Mouse (Mus musculus) kidney, adult 9 months (tissue): Measurements from ENCODE around the gene Pdik1l.
A peak's percentile ranks its signal among the peaks of the same experiment; 100 is the strongest.
"Not testable (repeated sequence)": the region's sequence is repeated elsewhere in the genome, so short reads cannot be mapped to it uniquely, and the experiment has no call there.

Experiments used
- DNase-seq: peaks from one replicate; pipeline ENCODE4 v3.0.0; 2022

Gene Pdik1l

DNA sequence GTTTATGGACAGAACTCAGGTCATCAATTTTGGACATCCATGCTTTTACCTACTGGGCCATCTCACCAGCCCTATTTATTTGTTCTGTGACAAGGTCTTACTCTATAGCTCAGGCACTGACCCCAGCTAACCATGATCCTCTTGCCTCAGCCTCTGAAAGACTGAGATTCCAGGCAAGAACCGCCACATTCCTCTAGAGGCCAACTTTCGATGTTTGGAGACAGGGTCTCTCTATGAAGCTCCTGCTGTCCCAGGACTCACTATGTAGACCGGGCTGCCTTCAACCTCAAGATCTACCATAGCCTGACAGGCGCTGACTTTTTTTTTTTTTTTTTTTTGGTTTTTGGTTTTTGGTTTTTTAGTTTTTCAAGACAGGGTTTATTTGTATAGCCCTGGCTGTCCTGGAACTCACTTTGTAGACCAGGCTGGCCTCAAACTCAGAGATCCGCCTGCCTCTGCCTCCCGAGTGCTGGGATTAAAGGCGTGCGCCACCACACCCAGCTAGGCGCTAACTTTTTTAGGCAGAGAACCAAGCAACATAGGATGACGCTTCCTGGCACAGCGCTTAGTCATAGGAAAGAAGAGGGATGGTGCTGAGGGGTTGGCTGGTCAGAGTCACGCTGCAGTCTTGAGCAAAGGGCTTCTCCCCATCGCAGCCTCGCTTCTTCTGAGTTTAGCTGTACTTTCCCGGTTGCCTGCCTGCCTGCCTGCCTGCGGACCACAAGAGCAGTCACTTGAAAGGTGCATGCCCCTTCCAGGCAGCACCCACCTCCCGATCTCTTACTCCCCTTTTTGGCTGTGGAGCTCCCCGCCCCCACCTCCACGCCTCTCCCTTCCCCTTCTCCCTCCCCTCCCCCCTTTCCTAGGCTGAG, 11.2 kb upstream of the Pdik1l start:
- no peak for DNase-seq

DNA sequence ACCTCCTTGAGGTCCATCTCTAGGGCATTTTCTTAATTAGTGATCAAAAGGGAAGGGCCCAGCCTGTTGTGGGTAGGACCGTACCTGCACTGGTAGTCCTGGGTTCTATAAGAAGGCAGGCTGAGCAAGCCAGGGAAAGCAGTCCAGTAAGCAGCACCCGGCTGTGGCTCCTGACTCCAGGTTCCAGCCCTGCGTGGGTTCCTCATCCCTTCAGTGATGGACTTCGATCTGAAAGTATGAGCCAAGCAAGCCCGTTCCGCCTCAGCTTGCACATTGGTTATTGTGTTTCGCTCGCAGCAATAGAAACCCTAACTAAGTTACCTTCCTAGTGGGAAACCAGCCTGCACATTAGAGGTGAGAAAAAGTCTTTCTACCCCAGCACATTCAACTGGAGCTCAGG, 9.7 kb upstream of the Pdik1l start:
- DNase-seq, result peak; percentile 56

DNA sequence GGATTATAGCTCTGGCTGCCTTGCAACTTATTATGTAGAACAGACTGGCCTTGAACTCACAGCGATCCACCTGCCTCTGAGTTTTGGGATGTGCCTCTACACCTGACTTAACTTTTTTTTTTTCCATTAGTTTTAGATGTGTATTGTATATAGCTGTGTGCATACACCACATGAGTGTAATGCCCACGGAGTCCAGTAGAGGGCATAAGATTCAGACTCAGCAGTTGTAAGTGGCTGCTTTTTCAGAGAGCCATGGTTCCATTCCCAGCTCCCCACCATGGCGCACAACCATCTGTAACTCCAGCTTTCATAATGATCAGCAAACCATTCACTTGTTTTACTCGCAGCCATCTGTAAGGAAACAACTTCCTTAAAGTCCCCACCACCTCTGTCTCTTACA, 8.8 kb upstream of the Pdik1l start:
- DNase-seq, result no peak

DNA sequence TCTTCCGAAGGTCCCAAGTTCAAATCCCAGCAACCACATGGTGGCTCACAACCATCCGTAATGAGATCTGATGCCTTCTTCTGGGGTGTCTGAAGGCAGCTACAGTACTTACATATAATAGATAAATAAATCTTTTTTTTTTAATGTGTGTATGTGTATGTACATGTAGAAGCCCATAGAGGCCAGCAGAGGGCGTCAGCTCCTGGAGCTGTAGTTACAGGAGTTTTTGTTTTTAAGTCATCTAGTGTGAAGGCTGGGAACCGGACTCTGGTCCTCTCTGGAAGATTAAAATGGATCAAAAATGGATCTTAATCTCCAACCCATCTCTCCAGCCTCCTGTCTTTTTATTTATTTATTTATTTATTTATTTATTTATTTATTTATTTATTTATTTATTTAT, 8.4 kb upstream of the Pdik1l start:
- DNase-seq, result not testable (repeated sequence)

DNA sequence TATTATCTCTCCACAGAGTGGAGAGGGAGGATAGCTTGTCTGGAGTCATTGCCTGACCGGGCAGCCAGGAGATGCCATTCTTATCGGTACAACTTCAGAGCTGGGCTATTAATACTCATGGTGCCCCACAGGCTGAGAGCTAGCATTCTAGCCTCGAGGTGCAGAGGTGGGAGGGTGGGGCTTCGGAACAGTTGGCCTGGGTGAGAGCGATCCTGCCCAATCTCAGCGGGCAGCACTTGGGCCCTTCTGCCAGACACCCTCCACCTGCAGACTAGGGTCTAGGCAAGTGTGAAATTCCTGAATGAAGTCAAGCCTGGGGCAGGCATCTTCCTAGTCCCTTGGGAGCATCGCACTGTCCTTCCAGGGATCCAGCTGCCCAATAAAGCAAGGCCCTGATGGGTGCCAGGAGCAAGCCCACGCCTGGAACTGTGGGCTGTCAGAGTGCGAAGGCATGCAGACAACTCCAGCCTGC, 6.0 kb upstream of the Pdik1l start:
- no peak for DNase-seq

DNA sequence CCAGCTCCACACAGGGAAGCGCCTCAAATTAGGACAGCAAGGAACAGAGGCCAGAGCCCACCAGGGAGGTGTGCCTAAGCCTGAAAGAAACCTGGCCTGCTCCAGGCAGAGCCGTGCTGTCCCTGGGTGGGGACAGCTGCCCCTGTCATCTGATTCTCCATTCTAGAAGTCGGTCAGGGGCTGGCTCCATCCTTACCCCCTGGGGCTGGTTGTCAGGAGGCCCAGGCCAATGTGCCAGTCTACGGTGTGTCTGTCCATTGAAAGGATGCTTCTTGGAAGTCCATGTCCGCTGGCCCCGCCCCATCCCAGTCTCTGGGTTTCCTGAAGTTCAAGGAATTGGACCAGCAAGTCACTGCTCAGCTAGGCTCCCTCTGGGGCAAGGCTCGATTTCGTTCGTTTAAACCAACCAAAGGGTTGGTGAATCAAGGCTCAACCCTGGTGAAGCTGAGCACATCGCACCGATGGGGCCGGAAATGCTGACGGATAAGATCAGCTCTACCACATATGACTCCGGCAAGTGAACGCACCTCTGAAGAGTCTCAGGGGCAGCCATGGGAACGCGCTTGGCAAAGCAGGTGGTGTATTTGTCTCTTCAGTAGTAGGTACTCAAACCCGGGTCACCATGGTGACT, 5.5 kb upstream of the Pdik1l start:
- DNase-seq, result no peak

DNA sequence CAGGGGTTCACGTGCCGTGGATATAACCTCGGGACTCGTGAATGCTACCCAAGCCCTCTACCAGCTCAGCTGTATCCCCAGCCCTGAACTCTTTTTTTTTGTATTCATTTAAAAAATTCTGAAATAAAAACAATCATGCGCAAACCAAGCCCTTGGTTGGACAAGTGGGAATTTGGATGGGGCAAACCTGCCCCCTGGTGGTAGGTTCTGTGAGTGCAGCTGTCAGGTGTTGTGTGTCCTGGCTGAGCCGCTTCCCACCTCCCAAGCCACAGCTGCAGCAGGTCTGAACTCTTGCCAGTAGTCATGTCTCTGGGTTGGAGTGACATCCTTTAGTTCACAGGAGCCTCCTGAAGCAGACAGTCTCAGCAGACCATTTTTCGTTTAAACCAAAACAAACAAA, 4.4 kb upstream of the Pdik1l start:
- peak; percentile 74 for DNase-seq

DNA sequence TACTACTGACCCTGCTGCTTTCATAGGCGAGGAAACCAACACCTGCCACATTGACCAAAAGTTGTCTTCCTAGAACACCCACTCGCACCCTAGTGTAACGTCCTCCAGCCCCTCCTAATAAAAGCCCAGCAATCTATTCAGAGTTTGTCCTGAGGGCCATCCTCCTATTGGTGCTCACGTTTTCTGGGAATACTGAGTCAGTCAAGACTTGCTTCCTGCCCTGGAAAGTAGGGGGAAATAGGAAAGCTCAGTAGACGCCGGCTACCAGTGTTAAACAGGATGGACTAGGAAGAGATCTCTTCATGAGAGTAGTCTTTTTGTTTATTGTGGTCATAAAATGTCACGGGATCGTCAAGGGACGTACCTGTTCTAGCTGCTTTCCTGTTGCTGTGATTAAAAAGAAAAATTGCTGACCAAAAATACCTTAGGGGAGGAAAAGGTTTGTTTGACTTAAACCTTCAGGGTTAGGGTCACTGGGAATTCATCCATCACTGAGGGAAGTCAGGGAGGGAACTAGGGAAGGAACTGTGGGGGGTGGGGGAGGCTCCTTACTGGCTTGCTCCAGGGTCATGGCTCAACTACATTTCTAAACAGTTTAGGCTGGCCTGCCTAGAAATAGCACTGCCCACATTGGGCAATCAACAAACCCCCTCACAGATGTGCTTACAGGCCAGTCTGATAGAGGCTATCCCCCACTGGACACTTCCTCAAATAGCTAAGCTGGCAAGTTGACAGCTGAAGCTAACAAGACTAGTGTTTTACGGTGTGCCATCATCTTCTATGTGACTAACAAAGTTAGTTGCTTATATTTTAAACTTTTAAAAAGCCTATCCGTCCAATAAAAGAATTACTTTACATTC, 932 bp upstream of the Pdik1l start:
- DNase-seq, result no peak

DNA sequence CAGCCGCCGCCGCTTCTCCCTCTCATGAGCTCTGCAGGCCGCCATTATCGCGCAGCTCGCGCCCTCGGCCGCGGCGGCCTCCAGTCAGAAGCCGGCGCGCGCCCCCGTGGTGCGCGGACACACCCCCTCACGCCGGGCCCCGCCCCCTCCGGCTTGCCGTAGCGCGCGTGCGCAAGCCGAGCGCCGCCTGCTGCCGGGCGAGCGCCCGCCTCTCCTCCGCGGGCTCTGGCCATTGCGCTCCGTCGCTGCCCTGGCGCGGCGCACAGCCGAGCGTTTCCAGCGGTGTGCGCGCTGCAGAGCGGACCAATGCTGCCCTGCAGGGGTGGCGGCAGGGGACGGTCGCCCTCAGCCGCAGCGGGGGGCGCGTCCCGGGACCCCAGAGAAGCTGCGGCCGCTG, 529 bp downstream of the Pdik1l start:
- peak; percentile 96 for DNase-seq

DNA sequence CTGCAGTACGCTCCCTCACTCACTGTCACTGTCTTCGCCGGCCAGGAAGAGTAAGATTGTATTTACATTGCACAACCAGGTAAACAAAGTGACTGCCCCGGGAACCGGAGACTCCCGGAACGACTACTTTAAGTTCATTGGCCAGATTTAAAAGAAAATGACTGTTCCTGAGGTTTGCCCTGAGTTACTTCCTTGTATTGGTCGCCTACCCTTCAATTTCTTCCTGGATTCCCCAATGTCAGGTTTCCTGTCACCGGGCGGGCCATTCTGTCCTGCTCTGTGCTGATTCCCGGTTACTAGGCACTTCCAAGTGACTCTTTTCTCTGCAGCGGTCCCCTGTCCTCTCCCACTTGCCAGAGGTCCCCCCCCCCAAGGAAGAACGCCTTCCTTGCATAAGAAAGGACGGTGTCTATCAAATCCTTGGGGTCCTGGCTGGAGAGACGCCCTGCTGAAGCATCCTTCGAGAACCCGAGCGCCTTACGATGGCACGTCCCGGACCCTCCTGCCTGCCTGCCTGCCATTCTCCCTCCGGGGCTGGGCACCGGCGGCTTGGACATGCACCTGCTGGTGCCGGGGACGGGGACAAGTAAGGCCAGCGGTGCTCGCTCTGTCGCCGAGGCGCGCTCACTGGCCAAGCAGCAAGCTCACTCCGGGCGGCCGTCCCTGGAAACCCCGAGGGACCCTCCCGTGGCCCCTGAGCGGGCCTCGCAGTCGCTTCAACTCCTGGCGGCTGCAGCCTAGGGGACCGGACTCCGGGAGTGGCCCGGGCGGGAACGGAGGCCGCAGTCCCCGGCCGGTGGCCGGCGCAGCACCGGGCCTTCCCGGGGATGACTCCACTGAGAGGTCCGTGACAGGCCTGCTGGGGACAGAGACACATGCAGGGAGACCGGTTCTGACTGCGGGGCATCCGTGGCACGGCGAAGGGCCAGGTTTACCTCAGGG, 1.2 kb downstream of the Pdik1l start:
- no peak for DNase-seq

DNA sequence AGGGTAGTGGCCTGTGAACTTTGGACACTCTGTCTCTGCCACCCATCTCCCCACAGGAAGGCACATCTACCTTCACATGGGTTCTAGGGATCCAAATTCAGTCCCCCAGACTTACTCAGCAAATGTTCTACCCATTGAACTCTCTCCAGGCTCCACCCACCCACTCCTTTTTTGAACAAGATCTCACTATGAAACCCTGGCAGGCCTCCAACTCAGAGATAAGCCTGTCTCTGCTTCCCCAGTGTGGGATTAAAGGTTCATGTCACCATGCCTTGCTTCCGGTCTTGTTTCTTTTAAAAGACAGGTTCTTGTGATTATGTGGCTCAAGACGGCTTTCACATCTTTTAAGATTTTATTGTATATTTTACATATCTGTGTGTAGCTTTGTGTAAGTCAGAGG, 2.8 kb downstream of the Pdik1l start:
- DNase-seq, result no peak

DNA sequence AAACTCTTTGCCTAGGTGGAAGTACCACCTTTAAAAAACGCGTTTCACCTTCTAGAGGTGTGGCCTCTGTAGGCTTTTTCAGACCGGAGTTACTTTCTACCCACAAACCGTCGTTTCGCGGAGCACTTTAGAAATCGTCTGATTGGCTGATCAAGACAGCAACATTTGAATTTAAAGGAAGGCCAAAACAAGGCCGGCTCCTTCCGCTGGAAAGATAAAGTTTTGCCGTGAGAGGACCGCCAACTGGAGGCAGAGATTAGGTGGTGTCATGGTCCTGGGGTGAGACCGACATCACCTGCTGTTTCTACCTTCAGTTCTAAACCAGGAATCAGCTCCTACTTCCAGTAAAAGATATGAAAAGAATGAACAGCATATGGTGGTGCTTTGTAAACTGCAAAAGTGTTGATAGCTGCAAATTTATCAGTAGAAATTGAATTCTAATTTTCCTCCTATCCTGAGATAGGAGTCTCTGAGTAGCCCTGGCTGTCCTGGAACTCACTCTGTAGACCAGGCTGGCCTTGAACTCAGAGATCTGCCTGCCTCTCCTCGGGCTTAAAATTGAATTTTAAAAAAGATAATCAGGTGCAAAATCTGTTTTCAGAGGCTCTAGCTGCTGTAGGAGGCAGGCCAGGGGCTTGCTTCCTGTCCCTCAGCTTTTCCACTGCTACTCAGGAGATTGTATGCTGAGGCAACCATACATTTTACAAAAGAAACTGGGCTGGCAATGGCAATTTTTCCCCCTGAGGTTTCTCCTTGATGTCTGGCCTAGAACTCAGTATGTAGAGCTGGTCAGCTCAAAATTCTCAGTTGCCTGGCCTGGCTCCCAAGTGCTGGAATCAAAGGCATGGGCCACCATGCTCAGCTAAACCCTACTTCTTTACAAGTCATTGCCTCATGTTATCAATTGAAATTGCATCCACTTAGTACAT, 14.0 kb downstream of the Pdik1l start:
- no peak for DNase-seq

DNA sequence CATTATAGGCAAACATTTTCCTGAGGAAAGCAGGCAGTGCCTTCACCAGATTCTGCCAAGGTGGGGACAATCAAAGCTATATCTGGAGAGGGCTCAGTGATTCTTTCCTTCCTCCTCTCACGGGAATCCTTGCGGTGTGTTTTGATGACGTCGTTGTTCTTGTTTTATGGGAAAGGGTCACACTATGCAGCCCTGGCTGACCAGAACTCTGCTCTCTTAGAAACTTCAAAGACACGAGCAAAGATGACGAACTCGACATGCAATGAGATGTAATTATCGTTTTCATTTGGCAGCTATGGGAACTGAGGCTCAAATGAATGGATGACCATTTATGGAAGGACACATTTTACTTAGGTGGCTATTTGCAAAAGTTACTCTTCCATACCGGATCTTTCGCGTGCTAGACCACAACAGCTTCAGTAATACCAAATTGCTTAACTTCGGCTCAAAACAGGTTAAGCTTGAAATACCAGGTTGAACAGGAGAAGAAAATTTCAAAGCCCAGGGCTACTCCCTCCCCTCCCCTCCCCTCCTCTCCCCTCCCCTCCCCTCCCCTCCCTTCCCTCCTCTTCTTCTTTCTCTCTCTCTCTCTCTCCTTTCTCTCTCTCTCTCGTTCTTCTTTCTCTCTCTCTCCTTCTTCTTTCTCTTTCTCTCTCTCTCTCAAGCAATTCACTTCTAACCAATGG, 14.8 kb downstream of the Pdik1l start:
- DNase-seq, result no peak

DNA sequence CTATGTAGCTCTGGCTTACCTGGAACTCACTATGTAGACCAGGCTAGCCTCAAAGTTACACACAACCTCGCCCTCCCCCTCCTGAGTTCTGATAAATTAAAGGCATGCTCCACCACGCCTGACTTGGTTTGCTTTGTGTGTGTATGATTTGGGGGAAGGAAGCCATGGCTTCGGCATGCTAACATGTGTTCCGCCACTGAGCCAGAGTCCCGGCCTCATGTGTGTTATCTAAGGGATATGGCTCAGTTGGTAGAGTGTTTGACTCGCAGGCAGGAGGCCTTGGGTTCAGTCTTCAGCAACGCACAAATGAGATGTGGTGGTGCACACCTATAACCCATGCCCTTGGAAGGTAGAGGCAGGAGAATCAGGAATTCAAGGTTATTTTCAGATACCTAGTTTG, 15.7 kb downstream of the Pdik1l start:
- no peak for DNase-seq

DNA sequence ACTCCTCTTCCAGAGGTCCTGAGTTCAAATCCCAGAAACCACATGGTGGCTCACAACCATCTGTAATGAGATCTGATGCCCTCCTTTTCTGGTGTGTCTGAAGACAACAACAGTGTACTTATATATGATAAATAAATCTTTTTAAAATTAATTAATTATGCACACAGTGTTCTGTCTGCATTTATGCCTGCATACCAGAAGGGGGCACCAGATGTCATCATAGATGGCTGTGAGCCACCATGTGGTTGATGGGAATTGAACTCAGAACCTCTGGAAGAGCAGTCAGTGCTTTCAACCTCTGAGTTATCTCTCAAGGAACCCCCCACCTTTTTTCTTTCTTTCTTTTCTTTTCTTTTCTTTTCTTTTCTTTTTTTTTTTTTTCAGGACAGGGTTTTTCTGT, 18.1 kb downstream of the Pdik1l start:
- not testable (repeated sequence) for DNase-seq

DNA sequence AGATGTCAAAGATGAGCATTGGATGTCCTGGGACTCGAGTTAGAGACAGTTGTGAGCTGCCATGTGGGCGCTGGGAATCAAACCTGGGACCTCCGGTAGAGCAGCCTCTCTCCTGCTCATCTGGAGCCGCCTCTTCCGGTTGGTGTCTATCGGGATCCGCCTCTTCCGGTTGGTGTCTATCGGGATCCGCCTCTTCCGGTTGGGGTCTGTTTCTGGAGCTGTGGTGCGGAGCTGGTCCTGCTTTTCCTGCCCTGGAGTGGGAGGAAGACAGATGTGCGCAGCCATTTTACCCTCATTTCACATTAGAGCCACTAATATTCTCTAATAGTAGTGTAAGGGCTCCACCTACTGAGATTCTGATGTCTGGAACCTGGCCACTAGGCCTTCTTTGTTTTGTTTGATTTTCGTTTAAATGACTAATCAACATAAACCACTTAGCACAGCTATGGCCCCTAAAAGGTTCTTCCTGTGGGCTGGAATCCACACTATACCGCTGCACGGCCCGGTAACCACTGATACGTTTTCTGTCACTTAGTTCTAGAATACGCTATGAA, 19.5 kb downstream of the Pdik1l start:
- no peak for DNase-seq

DNA sequence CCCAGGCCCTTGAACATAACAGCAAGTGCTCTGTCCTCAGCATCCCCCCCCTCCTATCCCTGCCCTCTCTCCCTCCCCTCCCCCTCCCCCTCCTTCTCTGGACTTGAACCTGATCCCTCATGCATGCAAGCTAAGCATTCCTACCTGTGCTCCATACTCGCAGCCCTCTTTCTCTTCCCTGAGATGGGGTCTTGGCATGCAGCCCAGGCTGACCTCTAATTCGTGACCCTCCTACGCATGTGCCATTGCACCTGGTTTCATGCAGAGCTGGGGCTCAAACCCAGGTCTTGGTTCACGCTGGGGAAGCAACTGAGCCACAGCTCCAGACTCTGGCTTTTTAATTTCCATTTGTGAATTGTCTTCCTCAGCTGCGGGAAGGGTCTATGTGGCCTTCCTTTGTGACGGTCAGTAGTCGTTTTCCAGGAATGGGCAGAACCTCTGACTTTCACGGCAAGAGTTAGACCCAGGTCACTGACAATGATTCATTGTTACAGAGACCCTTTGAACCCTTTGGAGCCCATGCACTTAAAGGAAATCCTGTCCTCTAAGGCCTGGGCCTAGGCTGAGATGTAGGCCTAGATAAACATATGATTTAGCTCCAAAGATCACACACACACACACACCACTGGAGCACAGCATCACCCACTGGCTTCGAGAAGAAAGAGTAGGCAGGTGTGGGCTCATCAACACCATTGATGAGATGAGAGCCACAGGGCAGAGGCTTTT, 21.7 kb downstream of the Pdik1l start:
- DNase-seq, result no peak

DNA sequence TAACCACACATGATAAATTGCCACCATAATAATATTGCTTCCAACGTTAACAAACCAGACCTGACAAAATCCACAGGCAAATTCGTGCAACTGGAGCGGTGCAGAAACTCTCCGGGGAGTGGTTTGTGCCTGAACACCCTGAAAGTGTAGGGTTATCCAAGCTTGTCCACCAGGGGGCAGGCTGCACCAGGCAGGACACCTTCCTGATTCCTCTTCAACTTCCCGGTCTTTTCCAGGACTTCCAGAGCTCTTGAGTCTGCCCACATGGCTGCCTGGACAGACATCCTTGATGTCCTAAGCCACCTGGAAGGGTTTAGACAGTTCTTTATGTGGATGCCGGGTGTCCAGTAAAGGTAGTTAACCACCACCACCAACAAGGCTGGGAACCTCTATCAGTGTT, 24.5 kb downstream of the Pdik1l start:
- DNase-seq, result peak; percentile 81

DNA sequence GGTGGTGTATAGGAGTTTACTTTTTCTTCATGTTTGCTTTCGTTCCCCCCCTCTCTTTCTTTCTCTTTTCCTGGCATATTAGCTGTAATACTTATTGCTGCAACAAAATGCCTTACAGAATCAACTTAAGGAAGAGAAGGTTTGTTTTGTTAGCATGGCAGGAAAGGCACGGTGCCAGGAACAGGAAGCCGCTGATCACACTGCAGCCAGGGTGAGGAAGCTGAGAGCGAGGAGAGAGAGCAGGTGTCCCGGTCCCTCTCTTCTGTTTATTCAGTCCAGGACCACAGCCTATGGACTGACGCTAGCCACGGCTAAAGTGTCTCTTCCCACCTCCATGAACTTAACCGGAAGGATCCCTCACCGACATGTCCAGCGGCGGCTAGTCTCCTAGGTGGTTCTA, 29.3 kb downstream of the Pdik1l start:
- no peak for DNase-seq
